Mouse (Mus musculus): ENCODE results near the gene Cks2.

DNA sequence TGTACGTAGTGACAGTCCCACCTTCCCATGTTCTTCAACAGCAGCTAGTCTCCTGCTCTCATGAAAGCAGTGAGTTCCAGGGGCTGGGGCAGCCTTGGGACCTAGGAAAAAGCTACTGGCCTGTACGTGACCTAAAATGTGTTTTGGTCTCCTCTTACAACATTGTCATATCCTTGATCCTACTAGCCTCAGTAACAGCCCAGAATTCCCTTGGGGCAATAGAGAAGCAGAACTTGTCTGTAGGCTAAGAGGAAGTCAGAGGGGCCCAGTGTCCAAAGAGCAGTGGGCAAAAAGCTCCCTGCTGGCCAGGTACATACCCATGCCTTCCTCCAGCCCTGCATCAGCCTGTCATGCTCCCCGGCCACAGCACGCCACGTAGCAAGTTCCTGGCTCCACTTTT is 41.9 kb downstream of the Cks2 start:
- no peak for TF ChIP-seq EP300 (optimal IDR thresholded peaks at IDR 0.05)
- TF ChIP-seq CTCF (IDR thresholded peaks at IDR 0.05; ENCODE audit: low read depth): no peak

Data from stomach, postnatal 0 days (tissue).